Mouse (Mus musculus) bone marrow, adult 2 months (tissue): ENCODE measurements around the gene Chn1.

Source experiments
- CTCF ChIP-seq: fragments of 200-500 bp; IDR thresholded peaks from 2 replicates; pipeline ENCODE4 v1.5.1; 2011; ENCODE audit warnings: low read length, control low read depth; ENCODE audit not compliant: control insufficient read depth, insufficient read depth
- POLR2A ChIP-seq: fragments of 200-500 bp; IDR thresholded peaks from 2 replicates; pipeline ENCODE4 v1.6.1; 2011; ENCODE audit warnings: low read depth, mild to moderate bottlenecking, control low read depth, low read length, borderline replicate concordance; ENCODE audit not compliant: control insufficient read depth

DNA sequence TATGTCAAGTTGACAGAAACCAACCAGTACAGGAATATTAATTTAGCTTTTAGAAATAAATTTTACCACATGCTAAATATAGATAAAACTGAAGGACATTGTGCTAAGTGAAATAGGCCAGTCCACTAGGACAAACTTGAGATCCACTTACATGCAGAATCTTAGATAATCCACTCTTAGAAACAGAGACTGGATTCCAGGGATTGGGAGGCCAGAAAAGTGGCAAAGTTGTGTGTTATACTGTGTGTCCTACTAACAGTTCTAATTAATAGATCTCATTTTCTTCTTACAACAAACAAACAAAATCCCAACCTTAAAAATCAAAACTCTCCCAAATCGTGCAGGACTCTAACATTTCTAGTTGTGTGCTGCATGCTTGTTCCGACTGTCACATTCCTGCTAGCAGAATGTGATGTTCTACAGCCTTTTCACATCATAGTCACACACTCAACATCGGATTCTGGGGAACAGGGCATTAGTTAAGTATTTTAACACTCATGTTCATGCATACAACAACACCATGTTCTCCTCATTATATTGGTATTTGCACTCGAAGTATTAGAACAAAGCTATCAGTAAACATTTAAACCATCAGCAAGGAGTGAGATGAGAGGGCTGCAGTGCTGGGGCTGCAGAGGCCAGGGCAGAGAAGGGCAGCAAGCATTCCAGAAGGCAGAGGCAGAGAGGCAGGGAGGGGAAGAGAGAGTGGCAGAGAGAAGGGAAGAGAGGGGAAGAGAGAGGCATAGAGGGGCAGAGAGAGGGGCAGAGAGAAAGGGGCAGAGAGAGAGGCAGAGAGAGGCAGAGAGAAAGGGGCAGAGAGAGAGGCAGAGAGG, 120.9 kb downstream of the Chn1 start:
- TF ChIP-seq CTCF (no peak), POLR2A (no peak)
